Mouse (Mus musculus): ENCODE measurements at regions not wholly inside any gene's neighbourhood (a gene's known extent, or its start where the extent isn't known, plus 50 kb on each side); places are given as distances from the start of the nearest gene placed in this dataset.

GRCm38 (mm10) chr2:72875677-72876076 is 104.6 kb downstream of the Sp3 start:
- DNase-seq (ENCODE audit: extremely low read depth, low read depth), result no peak

- no peak for DNase-seq (ENCODE audit: extremely low read depth, low read depth)
Measured at GRCm38 (mm10) chr2:72880016-72880415, 100.2 kb downstream of the Sp3 start.

GRCm38 (mm10) chr2:72881554-72881953 is 98.7 kb downstream of the Sp3 start:
- no peak for DNase-seq (ENCODE audit: extremely low read depth, low read depth)

- DNase-seq (ENCODE audit: extremely low read depth, low read depth), result no peak
Measured at GRCm38 (mm10) chr2:72886250-72886649, 94.0 kb downstream of the Sp3 start.
